Mouse (Mus musculus) testis, adult 2 months (tissue): ENCODE results near the gene Pigt.

Experiments
- CTCF ChIP-seq: fragments of 200-500 bp; IDR thresholded peaks from 2 replicates; pipeline ENCODE4 v1.5.1; 2012; ENCODE audit warnings: low read depth, mild to moderate bottlenecking, inconsistent platforms, low read length, moderate library complexity; ENCODE audit not compliant: control insufficient read depth, insufficient read depth, insufficient replicate concordance
- POLR2A ChIP-seq: fragments of 200-500 bp; IDR thresholded peaks from 2 replicates; pipeline ENCODE4 v1.6.1; 2012; ENCODE audit warnings: low read depth, mild to moderate bottlenecking, inconsistent platforms, low read length, moderate library complexity; ENCODE audit not compliant: control insufficient read depth

DNA sequence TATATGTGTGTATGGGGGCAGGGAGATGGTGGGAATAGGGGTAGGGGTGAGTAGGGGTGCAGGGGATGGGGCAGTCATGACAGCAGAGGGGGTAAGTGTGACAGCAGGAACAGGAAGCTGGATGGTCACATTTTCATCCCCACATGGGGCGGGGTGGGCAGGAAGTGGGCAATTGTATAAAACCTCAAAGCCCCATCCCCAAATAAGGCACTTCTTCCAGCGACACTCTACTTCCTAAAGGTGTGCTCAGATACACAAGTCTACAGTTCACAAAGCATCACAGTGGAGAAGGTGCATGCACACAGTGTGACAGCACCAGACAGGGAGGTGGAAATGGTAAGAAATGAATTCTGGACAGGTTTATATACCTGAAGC is 53.6 kb downstream of the Pigt start:
- TF ChIP-seq CTCF (no peak), POLR2A (no peak)
